Mouse (Mus musculus): ENCODE data around the gene Gm7030.
"Not testable (repeated sequence)": the region's sequence is repeated elsewhere in the genome, so short reads cannot be mapped to it uniquely, and the experiment has no call there.

DNA sequence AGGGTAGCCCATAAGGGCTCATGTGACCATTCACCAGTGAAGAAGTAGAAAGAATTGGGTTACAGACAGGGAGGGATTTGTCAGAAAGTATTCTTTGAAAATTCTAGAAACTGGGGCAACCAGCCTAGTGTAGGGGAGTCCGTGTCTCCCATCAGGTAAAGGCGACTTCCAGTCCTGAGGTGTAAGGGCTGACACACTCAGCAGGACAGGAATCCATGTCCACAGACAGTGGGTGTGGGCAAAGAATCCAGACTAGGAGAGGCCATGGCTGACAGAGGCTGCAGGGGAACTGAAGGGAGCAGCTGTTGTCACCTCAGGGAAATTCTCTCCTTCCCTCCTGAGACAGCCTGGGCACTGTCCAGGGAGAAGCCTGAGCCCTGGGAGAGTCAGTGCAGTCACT is 37.7 kb upstream of the Gm7030 start:
- TF ChIP-seq CTCF (IDR thresholded peaks at IDR 0.05; ENCODE audit: control insufficient read depth, insufficient read depth, low read length); POLR2A (IDR thresholded peaks at IDR 0.05; ENCODE audit: borderline replicate concordance, control insufficient read depth, low read depth, low read length): not testable (repeated sequence)
